Mouse (Mus musculus) lung, adult 18-20 months (tissue): ENCODE results near the gene Taf15.
A peak's percentile ranks its signal among the peaks of the same experiment; 100 is the strongest.

Experiments
- DNase-seq, 2 experiments: peaks; one replicate each; pipeline ENCODE4 v3.0.0; 2022; ENCODE audit warnings: mixed read lengths in 2 of 2

Gene Taf15

GRCm38 (mm10) chr11:83472324-83473234 is at the start of gene Taf15:
Gene Taf15 (plus strand): TSS chr11:83473086.
- DNase-seq = peak; percentile 98

GRCm38 (mm10) chr11:83424681-83425080 is 48.2 kb upstream of the Taf15 start:
- peak; percentile 51 to 59 for DNase-seq

GRCm38 (mm10) chr11:83426964-83427363 is 45.9 kb upstream of the Taf15 start:
- DNase-seq = peak; percentile 46 to 48

- no peak for DNase-seq
Observed at GRCm38 (mm10) chr11:83429355-83429754, 43.5 kb upstream of the Taf15 start, which contains the start of gene Gas2l2. Gene Gas2l2 (minus strand): TSS chr11:83429455.

- no peak for DNase-seq
Observed at GRCm38 (mm10) chr11:83432533-83432932, 40.4 kb upstream of the Taf15 start.

GRCm38 (mm10) chr11:83437377-83437776 is 35.5 kb upstream of the Taf15 start, which contains the start of gene 1700020L24Rik:
Gene 1700020L24Rik (plus strand): TSS chr11:83437677.
- DNase-seq = no peak

GRCm38 (mm10) chr11:83439426-83440060 is 33.3 kb upstream of the Taf15 start:
- DNase-seq = no peak

GRCm38 (mm10) chr11:83440081-83441064 is 32.5 kb upstream of the Taf15 start:
- peak; percentile 83 to 85 for DNase-seq

GRCm38 (mm10) chr11:83441235-83441634 is 31.7 kb upstream of the Taf15 start:
- no peak for DNase-seq

- peak; percentile 66 to 78 for DNase-seq
Observed at GRCm38 (mm10) chr11:83442596-83443267, 30.2 kb upstream of the Taf15 start.

- DNase-seq = no peak
Observed at GRCm38 (mm10) chr11:83443824-83444223, 29.1 kb upstream of the Taf15 start.

- no peak for DNase-seq
Observed at GRCm38 (mm10) chr11:83445001-83445400, 27.9 kb upstream of the Taf15 start.

GRCm38 (mm10) chr11:83447612-83448011 is 25.3 kb upstream of the Taf15 start:
- no peak for DNase-seq

- DNase-seq = peak; percentile 46 to 51
Observed at GRCm38 (mm10) chr11:83448021-83448926, 24.6 kb upstream of the Taf15 start.

GRCm38 (mm10) chr11:83448927-83449236 is 24.0 kb upstream of the Taf15 start:
- peak; percentile 78 to 81 for DNase-seq

- peak in 1 of 2 experiments; percentile 41 for DNase-seq
Observed at GRCm38 (mm10) chr11:83449298-83449697, 23.6 kb upstream of the Taf15 start.

- no peak for DNase-seq
Observed at GRCm38 (mm10) chr11:83450550-83450949, 22.3 kb upstream of the Taf15 start.

GRCm38 (mm10) chr11:83451281-83451680 is 21.6 kb upstream of the Taf15 start:
- DNase-seq = no peak

- DNase-seq = peak; percentile 65 to 78
Observed at GRCm38 (mm10) chr11:83454548-83454947, 18.3 kb upstream of the Taf15 start.

GRCm38 (mm10) chr11:83455608-83456007 is 17.3 kb upstream of the Taf15 start:
- no peak for DNase-seq

- no peak for DNase-seq
Observed at GRCm38 (mm10) chr11:83457257-83457656, 15.6 kb upstream of the Taf15 start.
